Mouse (Mus musculus): ENCODE results near the gene Slc7a11.

DNA sequence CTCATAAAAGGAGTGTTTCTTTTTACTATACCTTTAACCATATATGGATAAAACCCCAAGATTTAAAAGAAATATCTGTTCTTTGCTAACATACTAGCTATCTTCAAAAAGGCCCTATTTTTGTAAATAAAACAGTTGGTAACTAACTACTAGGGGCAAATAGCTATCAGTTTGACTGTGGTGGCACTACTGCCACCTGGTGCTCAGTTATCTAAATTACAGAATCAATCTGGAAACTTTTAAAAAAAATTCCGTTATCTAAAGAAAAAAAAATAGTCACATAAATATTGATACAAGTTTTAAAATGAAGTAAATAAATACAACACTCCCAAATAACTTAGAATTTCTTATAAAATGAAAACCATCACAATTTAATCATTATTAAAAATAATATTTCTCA lies 322.4 kb downstream of the Slc7a11 start:
- TF ChIP-seq CTCF (IDR thresholded peaks at IDR 0.05; ENCODE audit: low read depth) (peak; percentile 25), EP300 (IDR thresholded peaks at IDR 0.05; ENCODE audit: low read depth) (no peak)

Data from heart, postnatal 0 days (tissue).